In genomic region chr16:8670041-8671035, GRCm38 (mm10) we compare ENCODE assay signal across 7 mouse cellular contexts. TPM values are rescaled to one million over a fixed set of nuclear protein-coding genes. Genes with fewer than 3 reads are reported as not detected.
DNase-seq lines count a peak whose midpoint lies in the region; ATAC-seq lines count a peak whose summit lies in the region.

No protein-coding gene starts in this region.

- peak overlapping the region; percentile 89; the same call in 1 of the 2 replicates for H3K27ac ChIP-seq in lung, embryonic 16.5 days (ENCODE audit: low read length)
- H3K27ac ChIP-seq in embryonic facial prominence, embryonic 14.5 days (replicated peaks; ENCODE audit: low read depth, low read length) = peak overlapping the region; percentile 79; the same call in 1 of the 2 replicates
- peak overlapping the region; percentile 91 for H3K27ac ChIP-seq in limb, embryonic 12.5 days
- H3K27ac ChIP-seq in neural tube, embryonic 15.5 days (replicated peaks) = peak overlapping the region; percentile 81

- WGBS in lung, embryonic 16.5 days = 10% methylated on average over 14 of the region's 15 CpGs
- 7% methylated on average over 14 of the region's 15 CpGs for WGBS in embryonic facial prominence, embryonic 14.5 days
- 7% methylated on average over 15 of the region's 15 CpGs for WGBS in limb, embryonic 12.5 days
- WGBS in neural tube, embryonic 15.5 days = 3% methylated on average over 15 of the region's 15 CpGs

- no peaks in the 10 kb centered on the region for H3K9me3 ChIP-seq in lung, embryonic 16.5 days (ENCODE audit: control insufficient read depth, low read length)
- no peaks in the 10 kb centered on the region for H3K9me3 ChIP-seq in embryonic facial prominence, embryonic 14.5 days (ENCODE audit: control insufficient read depth, low read length)
- H3K9me3 ChIP-seq in limb, embryonic 12.5 days = no peaks in the 10 kb centered on the region
- H3K9me3 ChIP-seq in neural tube, embryonic 15.5 days (replicated peaks) = no peaks in the 10 kb centered on the region

- peaks cover 37% of the 10 kb centered on the region for H3K4me1 ChIP-seq in lung, embryonic 16.5 days (replicated peaks; ENCODE audit: control insufficient read depth, insufficient read depth, low read length)
- peaks cover 13% of the 10 kb centered on the region for H3K4me1 ChIP-seq in embryonic facial prominence, embryonic 14.5 days (ENCODE audit: control insufficient read depth, insufficient read depth, low read length)
- peaks cover 46% of the 10 kb centered on the region for H3K4me1 ChIP-seq in limb, embryonic 12.5 days (replicated peaks)
- peaks cover 67% of the 10 kb centered on the region for H3K4me1 ChIP-seq in neural tube, embryonic 15.5 days

- peak overlapping the region; percentile 72 for H3K4me3 ChIP-seq in lung, embryonic 16.5 days (ENCODE audit: low read length)
- H3K4me3 ChIP-seq in embryonic facial prominence, embryonic 14.5 days (ENCODE audit: low read depth, low read length) = peak overlapping the region; percentile 67
- peak overlapping the region; percentile 65 for H3K4me3 ChIP-seq in limb, embryonic 12.5 days (replicated peaks)
- H3K4me3 ChIP-seq in neural tube, embryonic 15.5 days (replicated peaks) = peak overlapping the region; percentile 93

- H3K4me2 ChIP-seq in lung, embryonic 16.5 days (ENCODE audit: low read depth, low read length) = peak overlapping the region; percentile 70
- H3K4me2 ChIP-seq in embryonic facial prominence, embryonic 14.5 days (ENCODE audit: low read depth, low read length) = peak overlapping the region; percentile 76
- H3K4me2 ChIP-seq in limb, embryonic 12.5 days = peak overlapping the region; percentile 61
- H3K4me2 ChIP-seq in neural tube, embryonic 15.5 days = peak overlapping the region; percentile 88

- H3K36me3 ChIP-seq in lung, embryonic 16.5 days (ENCODE audit: control insufficient read depth, insufficient read depth, low read length) = no peaks in the 10 kb centered on the region
- H3K36me3 ChIP-seq in embryonic facial prominence, embryonic 14.5 days (ENCODE audit: control insufficient read depth, insufficient read depth, low read length) = no peaks in the 10 kb centered on the region; the same call in 1 of the 2 replicates
- H3K36me3 ChIP-seq in limb, embryonic 12.5 days = peaks cover 14% of the 10 kb centered on the region; the same call in 1 of the 2 replicates
- H3K36me3 ChIP-seq in neural tube, embryonic 15.5 days = no peaks in the 10 kb centered on the region

- peaks cover 6% of the 10 kb centered on the region; the same call in 1 of the 2 replicates for H3K27me3 ChIP-seq in lung, embryonic 16.5 days (ENCODE audit: control insufficient read depth, insufficient read depth, low read depth, low read length)
- H3K27me3 ChIP-seq in embryonic facial prominence, embryonic 14.5 days (replicated peaks; ENCODE audit: control insufficient read depth, insufficient read depth, low read length) = no peaks in the 10 kb centered on the region; the same call in 1 of the 2 replicates
- peaks cover 7% of the 10 kb centered on the region for H3K27me3 ChIP-seq in limb, embryonic 12.5 days
- no peaks in the 10 kb centered on the region for H3K27me3 ChIP-seq in neural tube, embryonic 15.5 days (replicated peaks)

- peak overlapping the region; percentile 76 for H3K9ac ChIP-seq in lung, embryonic 16.5 days (ENCODE audit: low read length)
- peak overlapping the region; percentile 68 for H3K9ac ChIP-seq in embryonic facial prominence, embryonic 14.5 days (ENCODE audit: low read depth, low read length)
- peak overlapping the region; percentile 71 for H3K9ac ChIP-seq in limb, embryonic 12.5 days (replicated peaks)
- H3K9ac ChIP-seq in neural tube, embryonic 15.5 days (replicated peaks) = peak overlapping the region; percentile 80

- DNase-seq in lung, postnatal 4 days = no peak
- peak; percentile 71 for DNase-seq in embryonic facial prominence, embryonic 14.5 days (ENCODE audit: low spot score)
- DNase-seq in cerebellum, postnatal 25 days = no peak

- ATAC-seq in lung, embryonic 16.5 days (ENCODE audit: low read depth) = no peak
- ATAC-seq in embryonic facial prominence, embryonic 14.5 days (ENCODE audit: low read depth) = peak; percentile 38
- ATAC-seq in limb, embryonic 12.5 days (ENCODE audit: insufficient number of reproducible peaks, insufficient read depth, low FRiP score, low TSS enrichment, low read depth) = peak; percentile 4; the same call in 1 of the 2 replicates
- peak; percentile 48 for ATAC-seq in neural tube, embryonic 15.5 days (ENCODE audit: low FRiP score)
- ATAC-seq in megakaryocyte progenitor cell, adult 5-6 weeks (replicated peaks; ENCODE audit: poor library complexity) = no peak

RNA-seq across cellular contexts. Expression of gene Carhsp1, which starts 1.6 kb away (rescaled TPM):
- polyA plus RNA-seq in lung, embryonic 16.5 days (2015; fragmentation: Nextera tagmentation; extraction: Ambion mirVana) = 96.4 and 97.7 TPM in 2 replicates
- polyA plus RNA-seq in embryonic facial prominence, embryonic 14.5 days (2014; fragmentation: Nextera tagmentation; extraction: Ambion mirVana) = 29.2 and 32.1 TPM in 2 replicates
- polyA plus RNA-seq in limb, embryonic 12.5 days (2016; fragmentation: Nextera tagmentation; extraction: Ambion mirVana) = 129 and 132 TPM in 2 replicates
- polyA plus RNA-seq in neural tube, embryonic 15.5 days (2015; fragmentation: Nextera tagmentation; extraction: Ambion mirVana) = 141 and 152 TPM in 2 replicates
- 4.5 and 5.8 TPM in 2 replicates for total RNA-seq in megakaryocyte progenitor cell, adult 5-6 weeks (2015)
- total RNA-seq in megakaryocyte progenitor cell, adult 5-6 weeks (2017) = 6.0 and 7.9 TPM in 2 replicates

RNA-seq across cellular contexts. Expression of gene Gm5767, which starts 10.2 kb away (rescaled TPM):
- not detected in 2 replicates for polyA plus RNA-seq in lung, embryonic 16.5 days (2015; fragmentation: Nextera tagmentation; extraction: Ambion mirVana)
- polyA plus RNA-seq in embryonic facial prominence, embryonic 14.5 days (2014; fragmentation: Nextera tagmentation; extraction: Ambion mirVana) = not detected in 2 replicates
- polyA plus RNA-seq in limb, embryonic 12.5 days (2016; fragmentation: Nextera tagmentation; extraction: Ambion mirVana) = not detected in 2 replicates
- not detected in 2 replicates for polyA plus RNA-seq in neural tube, embryonic 15.5 days (2015; fragmentation: Nextera tagmentation; extraction: Ambion mirVana)
- not detected in 2 replicates for total RNA-seq in megakaryocyte progenitor cell, adult 5-6 weeks (2015)
- total RNA-seq in megakaryocyte progenitor cell, adult 5-6 weeks (2017) = not detected in 2 replicates

RNA-seq across cellular contexts. Expression of gene Tmem186, which starts 32.8 kb away (rescaled TPM):
- polyA plus RNA-seq in lung, embryonic 16.5 days (2015; fragmentation: Nextera tagmentation; extraction: Ambion mirVana) = 16.2 and 17.0 TPM in 2 replicates
- 11.4 and 14.1 TPM in 2 replicates for polyA plus RNA-seq in embryonic facial prominence, embryonic 14.5 days (2014; fragmentation: Nextera tagmentation; extraction: Ambion mirVana)
- polyA plus RNA-seq in limb, embryonic 12.5 days (2016; fragmentation: Nextera tagmentation; extraction: Ambion mirVana) = 22.9 and 24.7 TPM in 2 replicates
- polyA plus RNA-seq in neural tube, embryonic 15.5 days (2015; fragmentation: Nextera tagmentation; extraction: Ambion mirVana) = 20.0 and 22.0 TPM in 2 replicates
- total RNA-seq in megakaryocyte progenitor cell, adult 5-6 weeks (2015) = 6.7 and 8.0 TPM in 2 replicates
- total RNA-seq in megakaryocyte progenitor cell, adult 5-6 weeks (2017) = 13.5 and 17.0 TPM in 2 replicates

RNA-seq across cellular contexts. Expression of gene Pmm2, which starts 32.9 kb away (rescaled TPM):
- 51.1 and 51.6 TPM in 2 replicates for polyA plus RNA-seq in lung, embryonic 16.5 days (2015; fragmentation: Nextera tagmentation; extraction: Ambion mirVana)
- 42.4 and 47.5 TPM in 2 replicates for polyA plus RNA-seq in embryonic facial prominence, embryonic 14.5 days (2014; fragmentation: Nextera tagmentation; extraction: Ambion mirVana)
- polyA plus RNA-seq in limb, embryonic 12.5 days (2016; fragmentation: Nextera tagmentation; extraction: Ambion mirVana) = 54.1 and 55.3 TPM in 2 replicates
- polyA plus RNA-seq in neural tube, embryonic 15.5 days (2015; fragmentation: Nextera tagmentation; extraction: Ambion mirVana) = 38.2 and 44.6 TPM in 2 replicates
- 42.9 and 46.5 TPM in 2 replicates for total RNA-seq in megakaryocyte progenitor cell, adult 5-6 weeks (2015)
- 49.1 and 50.9 TPM in 2 replicates for total RNA-seq in megakaryocyte progenitor cell, adult 5-6 weeks (2017)

Comparison
In these comparisons a context has a peak if more than half of its experiments do, and no peak if none do; other contexts are left out.
1. ATAC-seq: peak in embryonic facial prominence, embryonic 14.5 days (single experiment), limb, embryonic 12.5 days (single experiment) and neural tube, embryonic 15.5 days (single experiment); none in lung, embryonic 16.5 days (single experiment) and megakaryocyte progenitor cell, adult 5-6 weeks (single experiment).
2. Peak in every context shown above with its lines, with median percentiles within 50 percentile points of each other: H3K27ac ChIP-seq, H3K4me2 ChIP-seq, H3K4me3 ChIP-seq and H3K9ac ChIP-seq.